Mouse (Mus musculus): ENCODE measurements at regions not wholly inside any gene's neighbourhood (a gene's known extent, or its start where the extent isn't known, plus 50 kb on each side); places are given as distances from the start of the nearest gene placed in this dataset.
"Not testable (repeated sequence)": the region's sequence is repeated elsewhere in the genome, so short reads cannot be mapped to it uniquely, and the experiment has no call there.

DNA sequence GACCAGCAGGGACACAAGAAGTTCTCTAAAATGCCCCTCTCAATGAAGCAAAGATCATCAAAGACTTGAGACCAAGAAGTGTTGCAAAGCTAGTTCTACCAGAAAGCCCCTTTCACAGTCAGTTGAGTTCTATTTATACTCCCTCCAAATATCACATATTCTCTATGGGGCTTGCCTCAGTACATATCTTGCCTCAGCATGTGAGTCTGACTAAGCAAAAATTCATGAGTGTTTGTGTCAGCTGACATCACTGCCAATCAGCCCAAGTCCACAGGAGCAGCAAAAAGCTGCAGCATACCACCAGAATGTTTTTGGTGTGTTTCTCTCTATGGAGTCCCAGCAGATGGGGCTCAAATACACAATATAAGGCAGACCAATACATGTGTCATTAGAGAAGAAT lies 631.6 kb downstream of the Rpia start:
- Histone ChIP-seq H3K27ac (no peak overlapping the region), H3K9ac (no peak overlapping the region), H3K27me3 (replicated peaks) (no peaks in the 10 kb centered on the region), H3K9me3 (no peaks in the 10 kb centered on the region), H3K4me2 (replicated peaks) (no peak overlapping the region), H3K36me3 (no peaks in the 10 kb centered on the region), H3K4me1 (replicated peaks) (no peaks in the 10 kb centered on the region), H3K4me3 (replicated peaks) (no peak overlapping the region)
- ATAC-seq: no peak

DNA sequence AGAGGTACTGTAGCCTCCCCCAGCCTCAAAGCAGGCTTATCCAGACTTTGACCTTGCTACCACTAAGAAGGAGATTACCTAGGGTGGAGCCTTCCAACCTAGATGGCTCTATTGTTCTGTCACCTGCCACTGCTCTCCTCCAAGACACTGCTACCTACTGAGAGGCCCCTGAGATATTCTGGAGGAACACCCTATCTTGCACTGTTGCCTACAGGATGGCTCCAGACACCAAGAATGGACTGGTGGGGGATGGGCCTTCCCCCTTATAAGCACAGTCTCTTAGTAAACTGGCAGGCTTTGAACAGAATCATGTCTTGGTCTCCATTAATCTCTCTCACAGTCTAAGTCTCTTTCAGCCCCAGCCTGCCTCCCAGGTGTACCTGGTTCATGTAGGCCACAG lies 636.3 kb downstream of the Rpia start:
- not testable (repeated sequence) for H3K9me3 ChIP-seq; H3K36me3 ChIP-seq; ATAC-seq; H3K4me2 ChIP-seq (replicated peaks); H3K4me1 ChIP-seq (replicated peaks); H3K27me3 ChIP-seq (replicated peaks); H3K27ac ChIP-seq; H3K4me3 ChIP-seq (replicated peaks); H3K9ac ChIP-seq

DNA sequence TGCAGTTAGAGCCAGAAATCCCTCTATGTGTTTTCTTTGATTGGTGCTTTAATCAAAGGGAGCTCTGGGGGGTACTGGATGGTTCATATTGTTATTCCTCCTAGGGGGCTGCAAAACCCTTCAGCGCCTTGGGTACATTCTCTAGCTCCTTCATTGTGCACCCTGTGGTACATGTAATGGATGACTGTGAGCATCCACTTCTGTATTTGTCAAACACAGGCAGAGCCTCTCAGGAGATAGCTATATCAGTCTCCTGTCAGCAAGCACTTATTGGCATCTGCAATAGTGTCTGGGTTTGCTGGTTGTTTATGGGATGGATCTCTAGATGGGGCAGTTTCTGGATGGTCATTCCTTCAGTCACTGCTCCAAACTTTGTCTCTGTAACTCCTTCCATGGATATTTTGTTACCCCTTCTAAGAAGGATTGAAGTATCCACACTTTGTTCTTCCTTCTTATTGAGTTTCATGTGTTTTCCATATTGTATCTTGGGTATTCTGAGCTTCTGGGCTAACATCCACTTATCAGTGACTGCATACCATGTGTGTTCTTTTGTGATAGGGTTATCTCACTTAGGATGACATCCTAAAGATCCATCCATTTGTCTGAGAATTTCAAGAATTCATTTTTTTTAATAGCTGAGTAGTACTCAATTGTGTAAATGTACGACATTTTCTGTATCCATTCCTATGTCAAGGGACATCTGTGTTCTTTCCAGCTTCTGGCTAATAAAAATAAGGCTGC lies 640.8 kb downstream of the Rpia start:
- H3K27me3 ChIP-seq (replicated peaks); ATAC-seq; H3K9ac ChIP-seq; H3K4me2 ChIP-seq (replicated peaks); H3K36me3 ChIP-seq; H3K4me1 ChIP-seq (replicated peaks); H3K4me3 ChIP-seq (replicated peaks); H3K27ac ChIP-seq; H3K9me3 ChIP-seq: not testable (repeated sequence)
- 79% methylated on average over 2 of the region's 2 CpGs for WGBS

DNA sequence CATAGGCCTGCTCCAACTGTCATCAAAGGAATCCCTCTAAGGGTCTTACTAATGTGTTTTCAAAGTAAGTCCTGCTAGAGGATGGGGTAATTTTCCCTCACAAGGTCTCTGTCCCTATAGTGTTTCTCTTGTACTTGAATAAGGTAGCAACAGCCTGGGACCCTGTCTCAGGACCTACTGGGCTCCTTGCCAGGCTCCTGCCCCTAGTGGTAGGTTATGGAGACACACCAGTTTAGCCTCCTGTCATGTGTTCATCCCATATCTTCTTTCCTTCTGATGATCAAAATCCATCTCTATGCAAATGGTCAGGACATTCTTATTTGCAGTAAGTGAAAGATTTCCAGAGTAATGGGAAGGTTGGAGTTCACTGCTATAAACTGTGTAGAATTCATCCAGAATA lies 645.0 kb downstream of the Rpia start:
- no peaks in the 10 kb centered on the region for H3K4me1 ChIP-seq (replicated peaks)
- H3K9ac ChIP-seq: no peak overlapping the region
- 0 out of 2 replicates have a peak, but pooled peaks have one; percentile 31 for ATAC-seq
- no peaks in the 10 kb centered on the region for H3K27me3 ChIP-seq (replicated peaks)
- H3K27ac ChIP-seq: no peak overlapping the region
- H3K36me3 ChIP-seq: no peaks in the 10 kb centered on the region
- no peaks in the 10 kb centered on the region for H3K9me3 ChIP-seq
- H3K4me3 ChIP-seq (replicated peaks): no peak overlapping the region
- H3K4me2 ChIP-seq (replicated peaks): no peak overlapping the region

DNA sequence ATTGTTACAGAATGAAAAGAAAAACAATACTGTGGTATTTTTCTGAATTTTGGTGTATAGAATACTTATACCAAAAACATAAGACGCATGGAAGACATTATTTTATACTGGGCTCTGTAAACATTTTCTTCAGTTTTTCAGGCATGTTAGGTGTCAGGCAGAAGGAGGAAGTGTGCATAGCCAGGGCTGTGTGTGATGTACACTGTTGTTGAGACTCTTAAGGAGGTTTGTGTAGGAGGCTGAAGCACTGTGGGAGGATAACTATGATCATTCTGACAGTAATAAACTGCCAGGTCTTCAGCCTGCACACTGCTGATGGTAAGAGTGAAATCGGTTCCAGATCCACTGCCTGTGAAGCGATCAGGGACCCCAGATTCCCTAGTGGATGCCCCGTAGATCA lies 648.7 kb downstream of the Rpia start:
- not testable (repeated sequence) for ATAC-seq; H3K27me3 ChIP-seq (replicated peaks); H3K9me3 ChIP-seq; H3K27ac ChIP-seq; H3K4me2 ChIP-seq (replicated peaks); H3K9ac ChIP-seq; H3K36me3 ChIP-seq; H3K4me3 ChIP-seq (replicated peaks); H3K4me1 ChIP-seq (replicated peaks)
- WGBS: 70% methylated on average over 4 of the region's 4 CpGs

DNA sequence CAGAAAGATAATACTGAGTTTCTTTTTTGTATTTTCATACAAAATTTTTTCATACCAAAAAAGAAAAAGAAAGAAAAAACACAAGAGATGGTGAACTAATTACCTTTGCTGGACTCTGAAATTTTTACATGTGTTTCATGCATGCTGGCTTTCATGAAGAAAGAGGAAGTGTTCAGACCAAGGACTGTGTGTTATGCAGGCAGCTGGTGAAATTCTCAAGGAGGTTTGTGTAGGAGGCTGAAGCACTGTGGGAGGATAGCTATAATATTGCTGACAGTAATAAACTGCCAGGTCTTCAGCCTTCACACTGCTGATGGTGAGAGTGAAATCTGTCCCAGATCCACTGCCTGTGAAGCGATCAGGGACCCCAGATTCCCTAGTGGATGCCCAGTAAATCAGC lies 675.2 kb downstream of the Rpia start:
- no peaks in the 10 kb centered on the region for H3K27me3 ChIP-seq (replicated peaks)

DNA sequence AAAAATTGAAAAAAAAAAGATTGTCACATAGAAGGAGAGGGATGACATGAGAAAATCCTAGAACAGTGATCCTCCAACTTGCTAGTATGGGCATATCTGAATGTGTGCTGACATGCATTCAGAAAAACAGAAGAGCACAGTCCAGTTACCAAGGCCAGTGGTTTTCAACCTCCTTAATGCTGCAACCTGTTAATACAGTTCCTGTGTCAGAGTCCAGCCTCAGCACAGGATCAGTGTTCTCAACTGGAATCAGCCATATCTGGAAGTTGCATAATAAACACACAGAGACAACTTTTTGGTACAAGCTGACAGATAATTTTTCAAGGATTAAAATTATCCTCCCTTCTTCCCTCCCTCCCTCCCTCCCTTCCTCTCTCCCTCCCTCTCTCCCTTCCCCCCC lies 680.1 kb downstream of the Rpia start:
- Histone ChIP-seq H3K36me3 (no peaks in the 10 kb centered on the region), H3K4me1 (replicated peaks) (no peaks in the 10 kb centered on the region), H3K9me3 (no peaks in the 10 kb centered on the region), H3K4me2 (replicated peaks) (no peak overlapping the region), H3K4me3 (replicated peaks) (no peak overlapping the region), H3K9ac (no peak overlapping the region), H3K27me3 (replicated peaks) (no peaks in the 10 kb centered on the region), H3K27ac (no peak overlapping the region)
- peak; percentile 51; the same call in 1 of the 2 replicates for ATAC-seq

More for the DNA sequence above, 675.2 kb downstream of the Rpia start:
- Histone ChIP-seq H3K27ac (no peak overlapping the region), H3K9me3 (no peaks in the 10 kb centered on the region), H3K9ac (no peak overlapping the region), H3K4me3 (replicated peaks) (no peak overlapping the region), H3K4me2 (replicated peaks) (no peak overlapping the region), H3K4me1 (replicated peaks) (no peaks in the 10 kb centered on the region), H3K36me3 (no peaks in the 10 kb centered on the region)
- WGBS: 75% methylated on average over 1 of the region's 1 CpGs
- ATAC-seq: no peak

DNA sequence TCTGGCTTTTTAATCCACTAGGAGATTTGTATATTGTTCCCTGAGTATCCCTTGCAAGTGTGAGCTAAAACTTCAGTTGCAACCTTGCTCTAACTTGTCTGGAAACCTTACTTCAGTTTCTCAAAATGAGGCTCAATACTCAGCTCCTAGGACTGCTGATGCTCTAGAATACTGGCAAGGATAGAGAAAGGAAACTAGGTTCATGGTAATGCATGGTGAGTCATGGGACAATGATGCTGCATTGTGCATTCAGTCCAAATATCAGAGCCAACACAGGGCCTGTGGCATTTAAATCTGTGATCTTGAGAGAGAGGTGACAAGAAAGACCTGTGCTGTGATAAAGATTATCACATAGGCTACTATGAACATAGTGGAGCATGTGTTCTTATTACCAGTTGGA lies 682.6 kb downstream of the Rpia start:
- not testable (repeated sequence) for H3K9me3 ChIP-seq; H3K27ac ChIP-seq; H3K4me3 ChIP-seq (replicated peaks); H3K4me2 ChIP-seq (replicated peaks); H3K9ac ChIP-seq; H3K27me3 ChIP-seq (replicated peaks); H3K4me1 ChIP-seq (replicated peaks); ATAC-seq; H3K36me3 ChIP-seq

DNA sequence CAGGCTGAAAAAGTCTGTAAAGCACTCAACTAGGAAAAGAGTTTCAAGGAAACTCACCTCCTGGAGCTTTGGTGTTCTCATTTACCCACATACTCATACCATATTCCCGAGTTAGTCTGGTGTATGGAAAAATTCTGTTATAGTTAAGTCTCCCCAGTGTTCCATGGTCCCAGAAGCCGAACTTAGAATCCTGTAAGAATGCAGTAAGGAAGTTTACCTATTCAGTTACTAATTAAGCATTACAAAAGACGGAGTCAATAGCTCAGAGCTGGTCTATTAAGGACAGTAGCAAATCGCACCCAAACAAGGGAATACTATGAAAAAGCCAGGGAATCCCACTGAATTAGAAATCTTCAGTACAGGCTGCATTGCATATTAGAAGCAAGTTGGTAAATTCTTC lies 688.3 kb downstream of the Rpia start:
- H3K4me2 ChIP-seq (replicated peaks): no peak overlapping the region
- 43% methylated on average over 4 of the region's 4 CpGs for WGBS
- H3K4me3 ChIP-seq (replicated peaks): no peak overlapping the region
- no peaks in the 10 kb centered on the region for H3K4me1 ChIP-seq (replicated peaks)
- no peaks in the 10 kb centered on the region for H3K27me3 ChIP-seq (replicated peaks)
- H3K9ac ChIP-seq: no peak overlapping the region
- no peaks in the 10 kb centered on the region for H3K36me3 ChIP-seq
- no peak for ATAC-seq
- H3K9me3 ChIP-seq: no peaks in the 10 kb centered on the region
- H3K27ac ChIP-seq: no peak overlapping the region

DNA sequence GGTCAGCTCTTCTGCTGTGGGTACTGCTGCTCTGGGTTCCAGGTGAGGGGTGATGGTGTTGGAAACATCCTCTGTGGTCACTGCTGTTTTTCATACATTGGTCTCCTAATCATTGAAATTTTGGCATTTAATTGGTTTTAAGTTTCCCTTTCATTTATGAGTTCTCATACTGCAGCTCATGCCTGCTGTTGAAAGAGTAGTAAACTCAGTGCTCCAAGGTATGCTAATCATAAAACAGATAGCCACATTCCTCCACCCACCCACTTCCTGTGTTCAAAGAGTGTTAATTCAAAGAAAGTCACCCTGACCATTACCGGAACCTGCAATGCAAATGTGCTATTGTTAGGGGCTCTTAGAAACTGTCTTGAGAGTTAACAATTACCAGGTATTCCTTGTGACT lies 688.9 kb downstream of the Rpia start:
- not testable (repeated sequence) for H3K27me3 ChIP-seq (replicated peaks); H3K36me3 ChIP-seq; H3K9me3 ChIP-seq; H3K27ac ChIP-seq; H3K4me3 ChIP-seq (replicated peaks); H3K4me2 ChIP-seq (replicated peaks); H3K9ac ChIP-seq; H3K4me1 ChIP-seq (replicated peaks)
- ATAC-seq: peak; percentile 53
- WGBS: 30% methylated on average over 1 of the region's 1 CpGs

DNA sequence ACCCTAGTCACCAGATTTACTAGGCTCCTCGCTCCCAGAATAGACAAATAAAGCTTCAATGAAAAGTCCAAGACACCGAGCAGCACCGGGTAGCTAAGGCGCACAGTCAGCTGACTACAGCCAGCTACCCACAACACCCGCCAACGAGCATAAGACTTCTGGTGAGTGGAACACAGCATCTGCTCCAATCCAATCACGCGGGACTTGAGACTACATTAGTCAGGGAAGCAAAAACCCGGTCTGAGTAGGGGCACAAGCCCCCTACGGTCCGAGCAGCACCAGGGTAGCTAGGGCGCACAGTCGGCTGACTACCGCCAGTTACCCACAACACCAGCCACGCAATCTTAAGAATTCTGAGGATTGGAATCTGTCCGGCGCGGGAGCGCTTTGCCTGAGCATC lies 704.0 kb downstream of the Rpia start:
- Histone ChIP-seq H3K9ac (no peak overlapping the region), H3K27me3 (replicated peaks) (no peaks in the 10 kb centered on the region), H3K4me3 (replicated peaks) (no peak overlapping the region), H3K27ac (no peak overlapping the region), H3K9me3 (no peaks in the 10 kb centered on the region), H3K36me3 (no peaks in the 10 kb centered on the region), H3K4me1 (replicated peaks) (no peaks in the 10 kb centered on the region), H3K4me2 (replicated peaks) (no peak overlapping the region)
- 92% methylated on average over 19 of the region's 19 CpGs for WGBS
- no peak for ATAC-seq

DNA sequence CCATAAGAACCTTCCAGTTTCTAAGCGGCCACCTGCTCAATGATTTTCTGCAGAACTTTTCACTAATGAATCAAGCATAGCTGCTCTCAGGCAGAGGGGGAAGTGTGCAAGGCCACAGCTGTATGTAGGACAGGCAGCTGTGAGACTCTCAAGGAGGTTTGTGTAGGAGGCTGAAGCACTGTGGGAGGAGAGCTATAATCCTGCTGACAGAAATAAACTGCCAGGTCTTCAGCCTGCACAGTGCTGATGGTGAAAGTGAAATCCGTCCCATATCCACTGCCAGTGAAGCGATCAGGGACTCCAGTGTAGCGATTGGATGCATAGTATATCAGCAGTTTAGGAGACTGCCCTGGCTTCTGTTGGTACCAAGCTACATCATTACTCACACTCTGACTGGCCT lies 718.2 kb downstream of the Rpia start:
- H3K4me1 ChIP-seq (replicated peaks): no peaks in the 10 kb centered on the region
- no peaks in the 10 kb centered on the region for H3K36me3 ChIP-seq
- no peaks in the 10 kb centered on the region for H3K27me3 ChIP-seq (replicated peaks)
- H3K4me3 ChIP-seq (replicated peaks): no peak overlapping the region
- no peak overlapping the region for H3K4me2 ChIP-seq (replicated peaks)
- no peak overlapping the region for H3K9ac ChIP-seq
- ATAC-seq: no peak
- WGBS: 56% methylated on average over 4 of the region's 4 CpGs
- no peak overlapping the region for H3K27ac ChIP-seq
- no peaks in the 10 kb centered on the region for H3K9me3 ChIP-seq

DNA sequence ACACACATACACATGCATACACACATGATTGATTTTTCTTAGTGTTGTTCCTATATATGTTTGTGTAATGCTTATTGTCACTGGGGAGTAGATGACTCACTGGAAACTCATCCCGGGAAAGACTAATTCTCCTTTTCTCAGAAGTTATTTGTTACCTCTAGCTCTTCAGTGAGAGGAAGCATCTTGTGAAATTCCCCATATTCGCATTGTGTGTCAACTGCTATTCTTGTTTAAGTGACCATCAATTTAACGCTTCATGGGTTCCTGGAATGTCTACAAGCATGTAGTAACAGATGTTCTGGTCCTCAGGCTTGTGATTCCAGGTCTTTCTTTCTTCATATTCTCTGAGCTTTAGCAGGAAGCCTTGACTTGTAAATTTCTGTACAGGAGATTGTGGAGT lies 720.0 kb downstream of the Rpia start:
- H3K27me3 ChIP-seq (replicated peaks): no peaks in the 10 kb centered on the region
- ATAC-seq: no peak
- 86% methylated on average over 3 of the region's 3 CpGs for WGBS

More for the DNA sequence above, 720.0 kb downstream of the Rpia start:
- H3K9me3 ChIP-seq: no peaks in the 10 kb centered on the region
- no peaks in the 10 kb centered on the region for H3K36me3 ChIP-seq
- no peak overlapping the region for H3K4me3 ChIP-seq (replicated peaks)
- no peak overlapping the region for H3K9ac ChIP-seq
- H3K4me2 ChIP-seq (replicated peaks): no peak overlapping the region
- H3K4me1 ChIP-seq (replicated peaks): no peaks in the 10 kb centered on the region
- no peak overlapping the region for H3K27ac ChIP-seq

Data from intestine, embryonic 15.5 days (tissue).